Mouse (Mus musculus): ENCODE measurements at regions not wholly inside any gene's neighbourhood (a gene's known extent, or its start where the extent isn't known, plus 50 kb on each side); places are given as distances from the start of the nearest gene placed in this dataset.

DNA sequence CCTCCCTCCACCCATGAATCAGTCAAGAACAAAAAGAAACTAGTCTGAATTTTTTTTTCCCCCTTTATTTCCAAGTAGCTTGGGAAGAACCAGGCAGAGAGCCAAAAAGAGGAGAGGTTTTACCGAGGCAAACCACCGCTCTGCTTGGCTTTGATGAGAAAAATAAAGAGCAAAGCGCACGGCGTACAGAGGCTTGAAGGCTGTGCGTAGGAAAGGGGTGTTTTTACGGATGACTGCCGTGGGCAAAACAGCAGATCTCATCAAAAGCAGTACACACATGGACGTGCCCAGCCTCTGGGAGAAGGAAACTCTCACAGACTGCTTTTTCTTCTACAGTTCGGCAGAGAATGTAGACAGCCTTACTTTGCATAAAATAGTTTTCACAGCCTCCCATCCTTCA, 128.5 kb upstream of the Arid1b start:
- peak; percentile 45 for ATAC-seq (ENCODE audit: low FRiP score, low read depth)
- Histone ChIP-seq H3K27ac (peak overlapping the region; percentile 63), H3K9ac (peak overlapping the region; percentile 54), H3K4me3 (peak overlapping the region; percentile 19; the same call in 1 of the 2 replicates), H3K9me3 (no peaks in the 10 kb centered on the region; the same call in 1 of the 2 replicates), H3K4me2 (replicated peaks) (peak overlapping the region; percentile 57), H3K27me3 (0 out of 2 replicates have a peak, but pooled peaks cover 5% of the 10 kb centered on the region), H3K4me1 (peaks cover 27% of the 10 kb centered on the region), H3K36me3 (no peaks in the 10 kb centered on the region)
- WGBS = 13% methylated on average over 10 of the region's 10 CpGs

DNA sequence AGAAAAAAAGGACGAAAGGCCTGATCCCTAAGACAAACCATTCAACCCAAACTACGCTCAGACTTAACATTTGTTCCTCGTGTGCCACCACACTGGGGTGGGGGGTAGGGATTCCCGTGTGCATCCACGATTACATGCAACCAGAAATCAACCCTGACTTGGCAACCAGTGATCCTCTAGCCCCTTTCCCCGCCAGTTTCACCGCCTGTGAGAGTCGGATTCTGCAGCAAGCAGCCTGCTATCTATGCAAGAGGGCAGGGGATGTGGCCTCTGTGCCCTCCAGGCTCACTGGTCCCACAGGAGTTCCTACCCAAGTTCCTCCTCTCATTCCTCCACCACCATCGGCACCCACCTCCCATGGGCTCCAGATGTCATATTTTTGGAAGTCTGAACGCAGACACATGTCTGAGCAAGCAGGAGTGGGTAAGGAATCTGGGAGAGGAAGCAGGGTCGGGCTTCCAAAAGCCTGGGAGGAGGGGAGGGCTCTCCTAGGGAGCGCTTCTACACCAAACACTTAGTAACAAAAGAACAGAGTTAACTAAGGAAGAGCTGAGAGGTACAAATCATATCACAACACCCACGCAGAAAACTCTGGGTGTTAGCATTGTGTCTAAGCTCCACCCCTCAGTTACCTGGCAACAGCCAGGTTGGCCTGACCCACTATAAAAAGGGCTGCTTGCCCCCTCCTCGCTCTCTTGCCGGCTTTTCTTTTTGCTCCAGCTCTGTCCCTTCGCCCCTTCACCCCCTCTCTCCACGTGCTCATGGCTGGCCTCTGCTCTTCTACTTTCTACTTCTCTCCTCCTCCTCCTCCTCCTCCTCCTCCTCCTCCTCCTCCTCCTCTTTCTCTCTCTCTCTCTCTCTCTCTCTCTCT, 127.9 kb upstream of the Arid1b start:
- Histone ChIP-seq H3K27me3 (0 out of 2 replicates have a peak, but pooled peaks cover 5% of the 10 kb centered on the region), H3K4me1 (peaks cover 22% of the 10 kb centered on the region), H3K4me2 (replicated peaks) (peak overlapping the region; percentile 57), H3K4me3 (peak overlapping the region; percentile 19; the same call in 1 of the 2 replicates), H3K9me3 (no peaks in the 10 kb centered on the region; the same call in 1 of the 2 replicates), H3K36me3 (no peaks in the 10 kb centered on the region), H3K27ac (peak overlapping the region; percentile 63; the same call in 1 of the 2 replicates), H3K9ac (peak overlapping the region; percentile 54)
- 41% methylated on average over 17 of the region's 17 CpGs for WGBS
- ATAC-seq (ENCODE audit: low FRiP score, low read depth) = 0 out of 2 replicates have a peak, but pooled peaks have one; percentile 16

DNA sequence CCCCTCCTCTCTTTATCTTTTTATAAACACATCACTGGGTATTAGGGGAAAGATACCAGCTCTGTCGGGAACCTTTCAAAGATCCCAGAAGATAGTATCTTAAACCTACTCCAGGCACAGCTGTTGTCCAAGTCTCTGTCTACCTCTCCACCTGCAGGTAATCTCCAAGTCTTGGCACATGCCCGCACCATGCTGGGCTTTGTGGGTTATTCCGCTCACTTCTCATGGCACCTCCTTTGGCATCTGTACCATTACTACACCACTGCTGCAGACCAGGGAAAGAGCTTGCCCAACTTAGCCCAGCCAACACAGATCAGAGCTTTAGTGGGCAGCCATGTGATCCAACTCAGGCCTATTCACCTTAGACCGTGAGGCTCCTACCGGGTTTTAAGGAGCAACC, 127.0 kb upstream of the Arid1b start:
- WGBS = 97% methylated on average over 5 of the region's 5 CpGs
- Histone ChIP-seq H3K27ac (no peak overlapping the region), H3K4me2 (replicated peaks) (no peak overlapping the region), H3K36me3 (no peaks in the 10 kb centered on the region), H3K4me1 (peaks cover 21% of the 10 kb centered on the region), H3K27me3 (0 out of 2 replicates have a peak, but pooled peaks cover 5% of the 10 kb centered on the region), H3K4me3 (no peak overlapping the region), H3K9ac (no peak overlapping the region), H3K9me3 (no peaks in the 10 kb centered on the region; the same call in 1 of the 2 replicates)
- no peak for ATAC-seq (ENCODE audit: low FRiP score, low read depth)

DNA sequence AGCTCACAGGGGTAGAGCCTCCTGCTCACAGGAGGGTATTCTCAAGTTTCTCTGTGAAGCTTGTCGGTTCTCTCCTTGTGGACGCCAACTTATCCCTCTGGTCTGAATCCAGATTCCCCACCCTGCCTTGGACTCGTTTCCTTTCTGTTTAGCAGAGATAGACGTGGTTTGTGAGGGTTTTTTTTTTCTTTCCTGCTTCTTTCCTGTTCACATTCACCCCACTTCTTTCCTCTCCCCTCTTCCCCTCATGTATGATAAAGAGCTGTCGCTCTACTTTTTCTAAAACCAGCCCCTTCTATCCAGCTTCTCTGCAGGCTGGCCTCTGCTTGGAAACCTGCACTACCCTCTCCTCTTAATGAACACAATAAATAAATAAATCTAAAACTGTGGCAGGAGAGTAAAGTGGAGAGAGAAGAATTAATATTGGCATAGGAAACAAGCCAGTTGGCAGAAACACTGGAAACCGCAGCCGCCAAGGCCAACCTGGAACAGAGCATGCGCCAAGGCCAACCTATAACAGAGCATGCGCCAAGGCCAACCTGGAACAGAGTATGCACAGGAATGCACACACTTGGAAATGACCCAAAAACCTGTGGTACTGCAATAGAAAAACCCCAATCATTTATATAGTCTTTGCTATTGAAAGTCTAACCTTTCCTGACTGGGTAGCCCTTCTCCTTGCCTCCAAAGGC, 126.2 kb upstream of the Arid1b start:
- Histone ChIP-seq H3K36me3 (no peaks in the 10 kb centered on the region), H3K4me1 (peaks cover 21% of the 10 kb centered on the region), H3K9ac (no peak overlapping the region), H3K27me3 (0 out of 2 replicates have a peak, but pooled peaks cover 5% of the 10 kb centered on the region), H3K27ac (no peak overlapping the region), H3K9me3 (no peaks in the 10 kb centered on the region; the same call in 1 of the 2 replicates), H3K4me2 (replicated peaks) (no peak overlapping the region), H3K4me3 (no peak overlapping the region)
- no peak for ATAC-seq (ENCODE audit: low FRiP score, low read depth)
- WGBS = 75% methylated on average over 9 of the region's 9 CpGs

DNA sequence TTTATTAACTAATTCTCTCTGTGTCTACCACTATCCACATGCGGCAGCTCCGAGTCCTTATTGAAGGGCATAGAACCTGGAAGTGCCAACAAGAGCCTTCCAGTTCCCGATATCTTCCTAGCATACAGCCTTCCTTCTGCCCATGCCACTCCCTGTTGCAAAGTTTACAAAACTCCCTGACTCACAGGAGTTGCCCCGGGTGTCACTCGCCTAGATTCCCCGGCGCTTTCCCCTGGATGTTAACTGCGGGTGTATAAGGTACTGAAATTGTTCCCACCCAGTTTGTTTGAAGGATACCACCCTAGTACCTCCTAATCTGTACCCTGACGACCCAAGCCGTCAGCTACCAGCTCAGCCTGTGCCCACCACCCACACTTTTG, 125.7 kb upstream of the Arid1b start:
- H3K4me1 ChIP-seq = peaks cover 21% of the 10 kb centered on the region
- 0 out of 2 replicates have a peak, but pooled peaks cover 5% of the 10 kb centered on the region for H3K27me3 ChIP-seq
- no peak overlapping the region for H3K27ac ChIP-seq
- ATAC-seq (ENCODE audit: low FRiP score, low read depth) = no peak
- H3K9ac ChIP-seq = no peak overlapping the region
- H3K4me2 ChIP-seq (replicated peaks) = no peak overlapping the region
- 89% methylated on average over 10 of the region's 10 CpGs for WGBS
- no peaks in the 10 kb centered on the region; the same call in 1 of the 2 replicates for H3K9me3 ChIP-seq
- H3K36me3 ChIP-seq = no peaks in the 10 kb centered on the region
- H3K4me3 ChIP-seq = no peak overlapping the region

DNA sequence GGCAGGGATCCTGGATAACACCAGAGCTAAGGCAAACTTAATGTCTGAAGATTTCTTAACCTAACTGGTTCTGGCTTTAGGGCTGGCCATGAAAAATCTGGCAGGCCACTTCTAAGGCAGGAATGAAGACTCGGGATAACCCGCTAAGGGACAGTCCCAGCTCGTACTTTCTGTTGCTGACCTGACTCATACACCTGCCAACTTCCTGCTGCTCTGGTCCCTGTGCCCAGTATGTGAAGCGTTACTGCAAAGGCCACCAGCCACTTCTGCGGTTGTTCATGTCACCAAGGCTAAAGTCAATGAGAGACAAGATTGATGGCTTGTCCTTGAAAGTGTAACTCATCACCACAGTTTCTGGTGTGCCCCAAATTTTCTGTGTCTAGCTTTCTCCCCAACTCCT, 125.3 kb upstream of the Arid1b start:
- Histone ChIP-seq H3K4me3 (no peak overlapping the region), H3K9me3 (no peaks in the 10 kb centered on the region; the same call in 1 of the 2 replicates), H3K9ac (no peak overlapping the region), H3K27me3 (0 out of 2 replicates have a peak, but pooled peaks cover 5% of the 10 kb centered on the region), H3K4me1 (peaks cover 21% of the 10 kb centered on the region), H3K27ac (no peak overlapping the region), H3K36me3 (no peaks in the 10 kb centered on the region), H3K4me2 (replicated peaks) (no peak overlapping the region)
- WGBS = 83% methylated on average over 5 of the region's 5 CpGs
- ATAC-seq (ENCODE audit: low FRiP score, low read depth) = no peak

DNA sequence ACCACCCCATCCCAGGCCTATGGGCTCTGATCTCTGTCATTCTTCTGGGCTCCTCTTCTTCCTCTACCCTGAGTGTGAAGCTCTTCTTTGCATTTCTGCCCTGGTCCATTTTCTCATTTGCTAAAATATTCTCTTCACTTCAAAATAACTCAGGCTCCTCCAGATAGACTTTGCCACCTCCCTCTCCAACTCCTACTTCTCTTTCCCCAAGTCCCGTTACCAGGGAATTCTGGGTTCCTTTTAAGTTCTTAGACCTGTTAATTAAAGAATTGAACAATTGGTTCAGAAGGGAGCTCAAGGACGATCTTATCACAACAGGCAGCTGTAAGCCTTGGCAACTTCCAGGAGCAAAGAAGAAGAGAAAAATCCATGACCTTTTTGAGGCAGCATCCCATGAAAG, 122.9 kb upstream of the Arid1b start:
- Histone ChIP-seq H3K4me1 (peaks cover 20% of the 10 kb centered on the region), H3K27ac (no peak overlapping the region), H3K4me2 (replicated peaks) (no peak overlapping the region), H3K9me3 (no peaks in the 10 kb centered on the region; the same call in 1 of the 2 replicates), H3K36me3 (no peaks in the 10 kb centered on the region), H3K4me3 (no peak overlapping the region), H3K9ac (no peak overlapping the region), H3K27me3 (no peaks in the 10 kb centered on the region)
- ATAC-seq (ENCODE audit: low FRiP score, low read depth) = no peak
- WGBS = 63% methylated on average over 2 of the region's 2 CpGs

DNA sequence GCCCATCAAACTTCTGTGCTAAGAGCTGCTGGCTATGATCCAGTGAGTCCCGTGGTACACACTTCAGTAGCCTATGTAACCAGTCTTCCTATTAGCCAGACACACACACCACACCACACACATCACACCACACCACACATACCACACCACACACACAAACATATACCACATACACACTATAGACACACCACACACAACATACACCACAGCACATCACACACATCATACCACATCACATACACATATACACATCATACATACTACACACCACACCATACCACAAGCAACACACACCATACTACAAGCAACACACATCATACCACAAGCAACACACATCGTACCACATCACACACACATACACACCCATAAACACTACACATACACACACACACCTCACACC, 119.7 kb upstream of the Arid1b start:
- WGBS = 90% methylated on average over 2 of the region's 2 CpGs
- no peak overlapping the region for H3K9ac ChIP-seq
- H3K4me2 ChIP-seq (replicated peaks) = no peak overlapping the region
- H3K27ac ChIP-seq = no peak overlapping the region
- H3K4me3 ChIP-seq = no peak overlapping the region
- no peak for ATAC-seq (ENCODE audit: low FRiP score, low read depth)
- no peaks in the 10 kb centered on the region for H3K36me3 ChIP-seq
- H3K4me1 ChIP-seq = peaks cover 25% of the 10 kb centered on the region
- no peaks in the 10 kb centered on the region for H3K27me3 ChIP-seq
- no peaks in the 10 kb centered on the region for H3K9me3 ChIP-seq

DNA sequence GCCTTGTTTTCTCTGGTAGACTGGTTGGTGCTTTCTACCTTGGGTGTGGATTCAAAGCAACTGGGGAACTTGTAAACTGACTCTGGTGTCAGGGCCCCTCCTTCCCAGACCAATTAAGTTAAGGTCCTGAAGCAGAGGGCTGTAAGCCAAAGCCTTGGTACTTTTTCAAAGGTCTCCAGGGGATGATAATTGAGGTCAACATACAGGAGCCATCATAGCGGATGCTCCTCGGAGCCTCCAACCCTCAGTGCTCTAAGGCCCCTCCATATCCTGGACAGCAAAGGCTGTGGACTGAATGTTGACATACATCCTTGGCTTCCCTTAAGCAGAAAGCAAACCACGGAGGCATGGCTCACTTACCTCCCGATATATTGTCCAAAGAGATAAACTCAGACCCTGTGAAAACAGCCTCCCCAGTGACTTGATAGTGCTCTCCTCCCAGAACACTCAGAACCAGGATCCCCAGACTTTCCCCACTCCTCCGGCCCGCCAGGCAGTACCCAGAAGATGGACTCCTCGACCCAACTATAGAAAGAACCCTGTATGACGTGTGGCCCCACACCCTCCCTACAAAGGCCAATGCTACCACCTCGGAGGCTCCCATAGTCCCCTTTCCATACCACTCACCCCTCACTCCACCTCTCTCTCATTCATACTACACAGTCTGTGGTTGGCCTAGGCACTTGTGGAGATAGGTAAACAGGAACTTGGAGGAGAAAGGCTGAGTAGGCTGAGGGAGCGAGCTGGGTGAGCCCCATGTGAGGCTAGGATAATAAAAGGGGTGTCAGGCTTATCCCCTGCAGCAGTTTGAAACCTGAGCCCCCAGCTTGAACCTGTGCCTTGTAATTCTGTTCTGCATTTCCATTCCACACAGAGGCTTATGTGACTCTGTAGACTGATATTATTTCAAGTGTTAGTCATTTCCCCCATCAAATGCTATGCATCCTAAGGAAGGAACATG, 118.8 kb upstream of the Arid1b start:
- Histone ChIP-seq H3K4me1 (peaks cover 25% of the 10 kb centered on the region), H3K9me3 (no peaks in the 10 kb centered on the region), H3K4me2 (replicated peaks) (no peak overlapping the region), H3K9ac (no peak overlapping the region), H3K4me3 (no peak overlapping the region), H3K36me3 (no peaks in the 10 kb centered on the region), H3K27ac (no peak overlapping the region; the same call in 1 of the 2 replicates), H3K27me3 (no peaks in the 10 kb centered on the region)
- peak; percentile 69 for ATAC-seq (ENCODE audit: low FRiP score, low read depth)
- 55% methylated on average over 10 of the region's 10 CpGs for WGBS

DNA sequence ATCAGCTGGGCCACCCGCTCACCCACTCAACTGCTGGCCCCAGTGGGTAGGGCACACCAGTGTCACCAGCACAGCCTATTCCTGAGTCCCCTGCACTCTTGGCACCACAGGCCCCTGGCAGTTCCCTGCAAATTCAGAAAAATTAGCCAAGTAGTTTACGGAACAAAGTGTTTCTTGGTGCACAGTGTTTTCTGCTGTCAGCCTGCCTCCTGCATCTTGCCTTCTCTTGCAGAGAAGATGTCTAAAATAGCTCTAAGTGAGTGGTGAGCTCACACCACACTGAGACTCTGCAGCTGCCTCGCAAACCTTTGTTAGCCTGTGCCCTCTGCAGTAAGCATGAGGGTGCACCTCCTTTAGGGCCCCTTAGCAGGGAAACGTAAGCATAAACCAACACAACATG, 117.7 kb upstream of the Arid1b start:
- 78% methylated on average over 4 of the region's 4 CpGs for WGBS
- no peaks in the 10 kb centered on the region for H3K9me3 ChIP-seq
- no peak overlapping the region for H3K9ac ChIP-seq
- no peak overlapping the region for H3K4me2 ChIP-seq (replicated peaks)
- peaks cover 25% of the 10 kb centered on the region for H3K4me1 ChIP-seq
- no peak overlapping the region for H3K27ac ChIP-seq
- ATAC-seq (ENCODE audit: low FRiP score, low read depth) = no peak
- H3K36me3 ChIP-seq = no peaks in the 10 kb centered on the region
- H3K4me3 ChIP-seq = no peak overlapping the region
- no peaks in the 10 kb centered on the region for H3K27me3 ChIP-seq

DNA sequence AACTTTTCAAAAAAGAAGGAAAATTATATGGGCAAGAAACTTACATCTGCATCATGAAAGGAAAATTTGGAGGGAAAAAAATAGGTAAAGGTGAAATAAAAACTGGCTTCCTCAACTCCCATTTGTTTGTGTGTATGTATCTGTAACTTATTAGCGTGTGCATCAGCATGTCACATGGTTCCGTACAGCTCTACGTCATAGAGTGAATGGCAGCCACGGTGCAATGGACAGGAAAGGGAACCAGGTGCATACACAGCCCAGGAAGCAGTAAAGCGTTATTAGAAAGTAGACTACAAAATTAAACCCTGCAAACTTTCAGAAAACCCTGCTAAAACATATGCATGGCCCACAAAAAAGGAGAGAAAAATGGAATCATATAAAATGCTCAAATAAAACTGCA, 112.7 kb upstream of the Arid1b start:
- H3K4me3 ChIP-seq = no peak overlapping the region
- H3K27ac ChIP-seq = no peak overlapping the region
- WGBS = 51% methylated on average over 5 of the region's 5 CpGs
- H3K9me3 ChIP-seq = no peaks in the 10 kb centered on the region
- ATAC-seq (ENCODE audit: low FRiP score, low read depth) = no peak
- no peaks in the 10 kb centered on the region for H3K27me3 ChIP-seq
- peaks cover 7% of the 10 kb centered on the region for H3K4me1 ChIP-seq
- no peaks in the 10 kb centered on the region for H3K36me3 ChIP-seq
- no peak overlapping the region for H3K4me2 ChIP-seq (replicated peaks)
- H3K9ac ChIP-seq = no peak overlapping the region

All from limb, embryonic 13.5 days (tissue).